Mouse (Mus musculus): Measurements from ENCODE around the gene Tmem273. TPM values are rescaled to one million over a fixed set of nuclear protein-coding genes. Genes with fewer than 3 reads are reported as not detected.
A peak's percentile ranks its signal among the peaks of the same experiment; 100 is the strongest.

The Tmem273 gene
- polyA plus RNA-seq, 1 experiment from 2014 or later = 0.72 TPM

DNA sequence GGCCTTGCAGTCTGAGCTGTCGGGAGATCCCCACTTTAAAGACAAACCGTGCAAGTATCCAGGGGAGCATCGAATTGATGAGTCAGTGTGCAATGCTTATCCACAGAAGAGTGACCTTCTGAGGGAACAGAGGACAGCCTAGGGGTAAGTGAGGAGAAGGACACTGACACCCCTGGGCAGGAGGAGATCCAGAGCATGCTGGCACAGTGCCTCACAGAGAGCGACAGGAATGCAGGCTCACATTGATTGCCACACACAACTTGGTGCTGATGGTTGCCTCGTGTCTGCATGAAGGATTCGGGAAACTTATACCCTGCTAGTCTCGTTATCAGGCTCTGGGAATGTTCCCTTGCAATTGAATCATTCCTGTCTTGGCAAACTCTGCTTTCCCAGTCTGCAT is 31.5 kb downstream of the Tmem273 start:
- Histone ChIP-seq H3K36me3 (ENCODE audit: control insufficient read depth, insufficient read depth, low read length) (no peaks in the 10 kb centered on the region), H3K4me3 (ENCODE audit: low read depth, low read length) (no peak overlapping the region), H3K27ac (ENCODE audit: low read depth, low read length) (no peak overlapping the region), H3K4me2 (no peak overlapping the region), H3K27me3 (ENCODE audit: control insufficient read depth, insufficient read depth, low read length) (no peaks in the 10 kb centered on the region), H3K9ac (ENCODE audit: low read length) (no peak overlapping the region), H3K4me1 (ENCODE audit: control insufficient read depth, insufficient read depth, low read length) (no peaks in the 10 kb centered on the region), H3K9me3 (ENCODE audit: control insufficient read depth, low read length) (no peaks in the 10 kb centered on the region)
- 84% methylated on average over 7 of the region's 7 CpGs for WGBS
- ATAC-seq (ENCODE audit: low FRiP score) (no peak), DNase-seq (ENCODE audit: low spot score, missing footprints) (no peak)

GRCm38 (mm10) chr14:32819297-32819696 is 33.5 kb downstream of the Tmem273 start:
- Histone ChIP-seq H3K9me3 (ENCODE audit: control insufficient read depth, low read length) (no peaks in the 10 kb centered on the region), H3K4me2 (no peak overlapping the region), H3K36me3 (ENCODE audit: control insufficient read depth, insufficient read depth, low read length) (no peaks in the 10 kb centered on the region), H3K9ac (ENCODE audit: low read length) (no peak overlapping the region), H3K27me3 (ENCODE audit: control insufficient read depth, insufficient read depth, low read length) (no peaks in the 10 kb centered on the region), H3K27ac (ENCODE audit: low read depth, low read length) (no peak overlapping the region), H3K4me3 (ENCODE audit: low read depth, low read length) (no peak overlapping the region), H3K4me1 (ENCODE audit: control insufficient read depth, insufficient read depth, low read length) (no peaks in the 10 kb centered on the region)
- DNase-seq (ENCODE audit: low spot score, missing footprints) (no peak), ATAC-seq (ENCODE audit: low FRiP score) (no peak)
- 61% methylated on average over 1 of the region's 1 CpGs for WGBS

GRCm38 (mm10) chr14:32822812-32823211 is 37.0 kb downstream of the Tmem273 start:
- WGBS = 90% methylated on average over 4 of the region's 4 CpGs
- H3K4me2 ChIP-seq = no peak overlapping the region
- H3K27ac ChIP-seq (ENCODE audit: low read depth, low read length) = no peak overlapping the region
- H3K36me3 ChIP-seq (ENCODE audit: control insufficient read depth, insufficient read depth, low read length) = no peaks in the 10 kb centered on the region
- ATAC-seq (ENCODE audit: low FRiP score) (no peak), DNase-seq (ENCODE audit: low spot score, missing footprints) (no peak)
- H3K27me3 ChIP-seq (ENCODE audit: control insufficient read depth, insufficient read depth, low read length) = no peaks in the 10 kb centered on the region
- peaks cover 4% of the 10 kb centered on the region for H3K4me1 ChIP-seq (ENCODE audit: control insufficient read depth, insufficient read depth, low read length)
- no peak overlapping the region for H3K9ac ChIP-seq (ENCODE audit: low read length)
- H3K4me3 ChIP-seq (ENCODE audit: low read depth, low read length) = no peak overlapping the region
- H3K9me3 ChIP-seq (ENCODE audit: control insufficient read depth, low read length) = no peaks in the 10 kb centered on the region

GRCm38 (mm10) chr14:32823861-32824260 is 38.1 kb downstream of the Tmem273 start:
- Histone ChIP-seq H3K4me2 (no peak overlapping the region), H3K4me1 (ENCODE audit: control insufficient read depth, insufficient read depth, low read length) (peaks cover 4% of the 10 kb centered on the region), H3K27me3 (ENCODE audit: control insufficient read depth, insufficient read depth, low read length) (no peaks in the 10 kb centered on the region), H3K9ac (ENCODE audit: low read length) (no peak overlapping the region), H3K36me3 (ENCODE audit: control insufficient read depth, insufficient read depth, low read length) (no peaks in the 10 kb centered on the region), H3K9me3 (ENCODE audit: control insufficient read depth, low read length) (no peaks in the 10 kb centered on the region), H3K27ac (ENCODE audit: low read depth, low read length) (no peak overlapping the region), H3K4me3 (ENCODE audit: low read depth, low read length) (no peak overlapping the region)
- DNase-seq (ENCODE audit: low spot score, missing footprints) = no peak
- 88% methylated on average over 3 of the region's 3 CpGs for WGBS
- ATAC-seq (ENCODE audit: low FRiP score) = no peak

- DNase-seq (ENCODE audit: low spot score, missing footprints) (no peak), ATAC-seq (ENCODE audit: low FRiP score) (no peak)
- WGBS = 61% methylated on average over 14 of the region's 14 CpGs
- Histone ChIP-seq H3K9me3 (ENCODE audit: control insufficient read depth, low read length) (no peaks in the 10 kb centered on the region), H3K4me3 (ENCODE audit: low read depth, low read length) (no peak overlapping the region), H3K27ac (ENCODE audit: low read depth, low read length) (no peak overlapping the region), H3K27me3 (ENCODE audit: control insufficient read depth, insufficient read depth, low read length) (no peaks in the 10 kb centered on the region), H3K9ac (ENCODE audit: low read length) (no peak overlapping the region), H3K36me3 (ENCODE audit: control insufficient read depth, insufficient read depth, low read length) (no peaks in the 10 kb centered on the region), H3K4me1 (ENCODE audit: control insufficient read depth, insufficient read depth, low read length) (peaks cover 4% of the 10 kb centered on the region), H3K4me2 (no peak overlapping the region)
These were observed 38.7 kb downstream of the Tmem273 start for GRCm38 (mm10) chr14:32824267-32825150.

DNA sequence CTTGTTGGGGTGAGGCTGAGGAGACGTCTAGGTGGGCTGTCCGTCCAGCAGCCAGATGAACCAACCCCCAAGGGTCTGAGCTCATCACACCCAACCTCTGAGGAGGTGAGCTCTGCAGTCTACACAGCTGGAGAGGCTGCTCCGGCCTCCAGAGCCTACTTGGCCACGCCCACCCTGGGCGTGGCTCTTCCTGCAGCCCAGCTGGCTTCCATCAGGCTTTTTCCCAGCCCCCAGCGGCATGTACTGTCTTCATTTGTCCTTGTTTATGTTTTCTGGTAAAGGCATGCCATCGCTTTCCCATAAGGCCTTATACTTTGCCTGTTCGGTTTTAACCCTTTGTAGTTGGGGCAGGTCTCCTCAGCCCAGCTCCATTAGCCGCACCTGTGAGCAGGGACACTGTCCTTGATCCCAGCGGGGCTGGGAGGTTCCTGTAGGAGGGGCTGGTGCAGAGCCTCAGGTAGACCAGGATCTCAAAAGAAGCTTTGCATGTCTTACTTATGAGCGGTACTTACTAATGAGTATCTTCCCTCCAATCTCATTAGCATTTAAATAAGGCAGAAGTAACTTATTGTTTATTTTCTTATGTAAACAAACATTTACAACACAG is 39.8 kb downstream of the Tmem273 start:
- Histone ChIP-seq H3K27ac (ENCODE audit: low read depth, low read length) (no peak overlapping the region), H3K9ac (ENCODE audit: low read length) (no peak overlapping the region), H3K36me3 (ENCODE audit: control insufficient read depth, insufficient read depth, low read length) (no peaks in the 10 kb centered on the region), H3K9me3 (ENCODE audit: control insufficient read depth, low read length) (no peaks in the 10 kb centered on the region), H3K4me2 (peak overlapping the region; percentile 25; the same call in 1 of the 2 replicates), H3K4me3 (ENCODE audit: low read depth, low read length) (no peak overlapping the region), H3K27me3 (ENCODE audit: control insufficient read depth, insufficient read depth, low read length) (no peaks in the 10 kb centered on the region), H3K4me1 (ENCODE audit: control insufficient read depth, insufficient read depth, low read length) (peaks cover 4% of the 10 kb centered on the region)
- 9% methylated on average over 11 of the region's 11 CpGs for WGBS
- DNase-seq (ENCODE audit: low spot score, missing footprints) (peak; percentile 91), ATAC-seq (ENCODE audit: low FRiP score) (peak; percentile 42; the same call in 1 of the 2 replicates)

GRCm38 (mm10) chr14:32827165-32827564 is 41.4 kb downstream of the Tmem273 start:
- no peak overlapping the region for H3K27ac ChIP-seq (ENCODE audit: low read depth, low read length)
- WGBS = 70% methylated on average over 4 of the region's 4 CpGs

GRCm38 (mm10) chr14:32827994-32828650 is 42.4 kb downstream of the Tmem273 start:
- WGBS = 58% methylated on average over 6 of the region's 6 CpGs
- Histone ChIP-seq H3K4me2 (no peak overlapping the region), H3K27ac (ENCODE audit: low read depth, low read length) (no peak overlapping the region), H3K4me1 (ENCODE audit: control insufficient read depth, insufficient read depth, low read length) (peaks cover 4% of the 10 kb centered on the region), H3K36me3 (ENCODE audit: control insufficient read depth, insufficient read depth, low read length) (no peaks in the 10 kb centered on the region), H3K9me3 (ENCODE audit: control insufficient read depth, low read length) (no peaks in the 10 kb centered on the region), H3K27me3 (ENCODE audit: control insufficient read depth, insufficient read depth, low read length) (no peaks in the 10 kb centered on the region), H3K4me3 (ENCODE audit: low read depth, low read length) (no peak overlapping the region), H3K9ac (ENCODE audit: low read length) (no peak overlapping the region)
- no peak for DNase-seq (ENCODE audit: low spot score, missing footprints)
- no peak for ATAC-seq (ENCODE audit: low FRiP score)

More at GRCm38 (mm10) chr14:32827165-32827564, 41.4 kb downstream of the Tmem273 start:
- H3K27me3 ChIP-seq (ENCODE audit: control insufficient read depth, insufficient read depth, low read length) = no peaks in the 10 kb centered on the region
- H3K4me1 ChIP-seq (ENCODE audit: control insufficient read depth, insufficient read depth, low read length) = peaks cover 4% of the 10 kb centered on the region
- DNase-seq (ENCODE audit: low spot score, missing footprints) (no peak), ATAC-seq (ENCODE audit: low FRiP score) (no peak)
- H3K36me3 ChIP-seq (ENCODE audit: control insufficient read depth, insufficient read depth, low read length) = no peaks in the 10 kb centered on the region
- H3K4me3 ChIP-seq (ENCODE audit: low read depth, low read length) = no peak overlapping the region
- H3K9me3 ChIP-seq (ENCODE audit: control insufficient read depth, low read length) = no peaks in the 10 kb centered on the region
- no peak overlapping the region for H3K4me2 ChIP-seq
- no peak overlapping the region for H3K9ac ChIP-seq (ENCODE audit: low read length)

GRCm38 (mm10) chr14:32833847-32834246 is 48.1 kb downstream of the Tmem273 start, which contains the start of gene Fam170b:
TSS of gene Fam170b (plus strand) at chr14:32833962.
- no peak within 1 kb of the TSS for H3K4me3 ChIP-seq (ENCODE audit: low read depth, low read length)
- WGBS = 81% methylated on average over 8 of the region's 8 CpGs

More at GRCm38 (mm10) chr14:32833847-32834246, 48.1 kb downstream of the Tmem273 start, which contains the start of gene Fam170b:
- Histone ChIP-seq H3K36me3 (ENCODE audit: control insufficient read depth, insufficient read depth, low read length) (no peaks in the 10 kb centered on the region), H3K27me3 (ENCODE audit: control insufficient read depth, insufficient read depth, low read length) (no peaks in the 10 kb centered on the region), H3K9ac (ENCODE audit: low read length) (no peak within 1 kb of the TSS), H3K27ac (ENCODE audit: low read depth, low read length) (no peak within 1 kb of the TSS), H3K4me1 (ENCODE audit: control insufficient read depth, insufficient read depth, low read length) (no peaks in the 10 kb centered on the region), H3K4me2 (no peak within 1 kb of the TSS), H3K9me3 (ENCODE audit: control insufficient read depth, low read length) (no peaks in the 10 kb centered on the region)
- ATAC-seq (ENCODE audit: low FRiP score) = no peak
- no peak for DNase-seq (ENCODE audit: low spot score, missing footprints)

All from midbrain, embryonic 11.5 days (tissue).